Mouse (Mus musculus) lung, embryonic 15.5 days (tissue): ENCODE results near the gene Surf2. TPM values are rescaled to one million over a fixed set of nuclear protein-coding genes. Genes with fewer than 3 reads are reported as not detected.

Experiments
- ATAC-seq: fragments of 200-750 bp; cut with Nextera tagmentation; 2 replicates; pipeline ENCODE4 v1.8.0; 2017; ENCODE audit warnings: moderate number of reproducible peaks, borderline replicate concordance; ENCODE audit not compliant: low FRiP score, low TSS enrichment; ENCODE audit errors: extremely low read depth
- H3K27ac ChIP-seq: fragments of 300-500 bp; sonication (generic); 2 replicates; pipeline ENCODE4 v1.5.1; 2015; ENCODE audit warnings: moderate library complexity, mild to moderate bottlenecking, inconsistent platforms
- H3K27me3 ChIP-seq: fragments of 300-500 bp; sonication (generic); 2 replicates; pipeline ENCODE4 v1.6.1; 2015; ENCODE audit warnings: inconsistent platforms
- H3K36me3 ChIP-seq: fragments of 300-500 bp; sonication (generic); 2 replicates; pipeline ENCODE4 v1.6.1; 2015; ENCODE audit warnings: inconsistent platforms
- H3K4me1 ChIP-seq: fragments of 300-500 bp; sonication (generic); 2 replicates; pipeline ENCODE4 v1.6.1; 2015; ENCODE audit warnings: inconsistent platforms
- H3K4me2 ChIP-seq: fragments of 300-500 bp; sonication (generic); 2 replicates; pipeline ENCODE4 v1.6.1; 2015; ENCODE audit warnings: inconsistent platforms, mild to moderate bottlenecking, moderate library complexity
- H3K4me3 ChIP-seq: fragments of 300-500 bp; sonication (generic); 2 replicates; pipeline ENCODE4 v1.5.1; 2015; ENCODE audit warnings: mild to moderate bottlenecking, inconsistent platforms
- H3K9ac ChIP-seq: fragments of 300-500 bp; sonication (generic); 2 replicates; pipeline ENCODE4 v1.6.1; 2015; ENCODE audit warnings: inconsistent platforms
- H3K9me3 ChIP-seq: fragments of 300-500 bp; sonication (generic); 2 replicates; pipeline ENCODE4 v1.6.1; 2016; ENCODE audit warnings: inconsistent platforms
- WGBS: fragments of 180-500 bp; shearing (Covaris S2); methylation state at CpG from one replicate; pipeline ENCODE4 v1.1.7; 2015; 5-methylcytosine and 5-hydroxymethylcytosine counted together
- polyA plus RNA-seq: library from polyadenylated mRNA; unstranded; fragments of >200 nt; fragmentation: Nextera tagmentation; extraction: Ambion mirVana; gene quantifications from 2 replicates; pipeline ENCODE4 v1.2.1, GENCODE M21; 2015

Surf2 gene
- polyA plus RNA-seq, 1 experiment from 2014 or later, result 38.3 TPM

DNA sequence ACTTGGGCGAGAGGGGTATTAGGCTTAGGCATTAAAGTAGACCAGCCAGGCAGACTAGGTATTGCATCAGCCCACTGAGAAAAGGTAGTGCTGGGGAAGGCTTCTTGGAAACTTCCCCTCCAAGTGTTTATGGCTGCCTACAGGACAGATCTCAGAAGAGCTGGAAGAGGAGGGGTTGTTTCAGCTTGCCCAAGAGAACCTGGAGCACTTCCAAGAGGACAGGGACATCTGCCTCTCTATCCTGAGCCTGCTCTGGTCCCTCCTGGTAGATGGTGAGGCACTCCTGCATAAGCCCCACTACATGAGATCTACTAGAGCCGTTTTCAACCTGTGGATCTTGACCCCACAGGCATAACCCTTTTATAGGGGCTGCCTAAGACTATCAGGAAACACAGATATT, 34.2 kb downstream of the Surf2 start:
- peaks cover 39% of the 10 kb centered on the region for H3K36me3 ChIP-seq
- no peak for ATAC-seq
- H3K4me1 ChIP-seq, result no peaks in the 10 kb centered on the region
- H3K4me2 ChIP-seq, result no peak overlapping the region
- H3K27ac ChIP-seq, result no peak overlapping the region
- H3K9ac ChIP-seq, result no peak overlapping the region
- no peaks in the 10 kb centered on the region for H3K9me3 ChIP-seq
- no peaks in the 10 kb centered on the region for H3K27me3 ChIP-seq
- WGBS, result 79% methylated on average over 2 of the region's 2 CpGs
- no peak overlapping the region for H3K4me3 ChIP-seq

DNA sequence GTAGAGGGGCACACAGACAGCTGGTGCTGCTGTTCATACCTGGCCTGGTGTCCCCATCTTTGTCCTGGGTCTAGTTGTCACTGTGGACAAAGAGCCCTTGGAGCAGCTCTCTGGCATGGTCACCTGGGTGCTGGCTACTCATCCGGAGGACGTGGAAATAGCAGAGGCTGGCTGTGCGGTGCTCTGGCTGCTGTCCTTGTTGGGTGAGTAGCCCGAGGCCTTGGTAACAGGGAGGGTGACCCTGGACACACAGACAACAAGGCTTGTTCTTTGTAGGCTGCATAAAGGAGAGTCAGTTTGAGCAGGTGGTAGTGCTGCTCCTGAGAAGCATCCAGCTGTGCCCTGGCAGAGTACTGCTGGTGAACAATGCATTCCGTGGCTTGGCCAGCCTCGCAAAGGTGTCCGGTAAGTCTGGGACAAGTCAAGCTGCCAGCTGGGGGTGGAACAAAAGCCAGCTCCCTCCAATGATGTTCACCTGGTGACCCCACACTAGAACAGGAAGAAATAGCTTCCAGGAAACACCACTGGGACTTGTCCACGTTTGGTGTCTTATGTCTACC, 35.3 kb downstream of the Surf2 start:
- H3K4me3 ChIP-seq, result no peak overlapping the region
- H3K27ac ChIP-seq, result no peak overlapping the region
- ATAC-seq, result no peak
- H3K4me2 ChIP-seq, result no peak overlapping the region
- H3K27me3 ChIP-seq, result no peaks in the 10 kb centered on the region
- H3K9ac ChIP-seq, result no peak overlapping the region
- WGBS, result 88% methylated on average over 8 of the region's 8 CpGs
- peaks cover 49% of the 10 kb centered on the region for H3K36me3 ChIP-seq
- no peaks in the 10 kb centered on the region for H3K4me1 ChIP-seq
- H3K9me3 ChIP-seq, result no peaks in the 10 kb centered on the region

DNA sequence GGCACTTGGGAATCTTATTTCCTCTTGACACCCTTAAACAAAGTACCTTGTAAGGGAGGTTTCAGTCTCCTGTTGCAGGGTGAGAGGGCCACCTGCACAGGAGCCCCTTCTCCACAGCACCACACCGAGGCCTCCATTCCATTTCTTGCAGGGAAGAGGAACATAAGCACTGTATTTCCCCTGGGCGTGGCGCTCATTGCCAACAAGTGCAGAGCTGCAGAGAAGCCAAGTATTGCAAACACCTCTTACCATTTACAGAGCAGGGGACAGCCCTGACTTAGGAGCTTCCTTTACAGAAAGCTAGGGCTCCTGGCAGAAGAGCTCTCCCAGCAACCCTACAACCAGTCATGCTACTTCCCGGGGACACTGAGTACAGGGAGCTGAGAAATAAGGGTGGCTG, 36.0 kb downstream of the Surf2 start:
- H3K4me1 ChIP-seq, result no peaks in the 10 kb centered on the region
- H3K4me2 ChIP-seq, result no peak overlapping the region
- 91% methylated on average over 4 of the region's 4 CpGs for WGBS
- no peak overlapping the region for H3K9ac ChIP-seq
- H3K27me3 ChIP-seq, result no peaks in the 10 kb centered on the region
- no peak overlapping the region for H3K27ac ChIP-seq
- H3K36me3 ChIP-seq, result peaks cover 57% of the 10 kb centered on the region
- H3K4me3 ChIP-seq, result no peak overlapping the region
- H3K9me3 ChIP-seq, result no peaks in the 10 kb centered on the region
- no peak for ATAC-seq

DNA sequence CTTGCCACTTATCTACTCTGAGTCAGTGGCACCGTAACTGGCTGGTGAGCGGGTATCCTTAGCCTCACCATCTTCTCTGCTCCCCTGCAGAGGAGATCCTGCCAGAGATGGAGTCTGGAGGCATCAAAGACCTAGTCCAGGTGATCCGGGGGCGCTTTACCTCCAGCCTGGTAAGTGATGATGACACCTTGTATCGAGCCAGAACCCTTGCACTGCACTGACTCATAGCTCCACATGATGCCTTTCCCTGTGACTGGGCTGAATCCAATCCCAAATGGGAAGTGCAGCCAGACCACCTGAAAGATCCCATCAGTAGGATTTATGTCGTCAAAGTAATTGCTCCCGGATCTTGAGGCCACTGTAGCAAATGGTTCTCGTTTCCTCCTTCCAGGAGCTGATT, 36.7 kb downstream of the Surf2 start:
- Histone ChIP-seq H3K4me3 (no peak overlapping the region), H3K4me2 (no peak overlapping the region), H3K9me3 (no peaks in the 10 kb centered on the region), H3K4me1 (no peaks in the 10 kb centered on the region), H3K9ac (no peak overlapping the region), H3K27ac (no peak overlapping the region), H3K36me3 (peaks cover 61% of the 10 kb centered on the region), H3K27me3 (no peaks in the 10 kb centered on the region)
- no peak for ATAC-seq
- WGBS, result 90% methylated on average over 8 of the region's 8 CpGs

DNA sequence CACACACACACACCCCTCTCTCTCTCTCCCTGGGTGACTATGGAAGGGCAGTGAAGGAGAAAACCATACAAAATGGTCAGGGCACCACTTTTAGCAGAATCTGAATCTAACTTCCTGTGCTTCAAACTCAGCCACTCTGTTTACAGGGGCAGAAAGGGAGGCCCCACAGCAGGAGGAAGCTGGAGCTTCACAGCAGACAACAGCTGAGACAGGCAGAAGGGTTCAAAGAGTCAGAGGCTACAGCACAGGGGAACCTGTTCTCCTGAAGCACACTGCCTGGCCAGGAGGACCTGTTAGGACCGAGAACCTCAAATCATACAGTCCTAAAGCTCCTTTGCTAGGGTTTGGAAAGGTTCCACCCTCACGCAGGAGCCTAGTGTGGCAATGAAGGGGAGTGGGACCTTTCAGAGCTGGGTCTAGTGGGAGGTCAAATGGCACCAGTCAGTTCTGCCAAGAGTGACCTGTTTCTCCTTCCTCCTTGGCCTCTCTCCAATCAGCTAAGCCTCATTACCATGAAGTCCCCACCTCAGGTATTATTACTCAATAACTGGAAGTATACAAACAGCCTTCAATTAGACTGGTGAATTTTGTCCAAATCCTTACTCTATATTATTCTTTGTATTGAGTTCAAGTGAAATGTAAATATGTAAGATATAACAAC, 38.7 kb downstream of the Surf2 start:
- Histone ChIP-seq H3K27ac (no peak overlapping the region), H3K4me1 (no peaks in the 10 kb centered on the region), H3K4me3 (no peak overlapping the region), H3K36me3 (peaks cover 76% of the 10 kb centered on the region), H3K27me3 (no peaks in the 10 kb centered on the region), H3K9ac (no peak overlapping the region), H3K9me3 (no peaks in the 10 kb centered on the region), H3K4me2 (no peak overlapping the region)
- no peak for ATAC-seq
- 91% methylated on average over 2 of the region's 2 CpGs for WGBS

DNA sequence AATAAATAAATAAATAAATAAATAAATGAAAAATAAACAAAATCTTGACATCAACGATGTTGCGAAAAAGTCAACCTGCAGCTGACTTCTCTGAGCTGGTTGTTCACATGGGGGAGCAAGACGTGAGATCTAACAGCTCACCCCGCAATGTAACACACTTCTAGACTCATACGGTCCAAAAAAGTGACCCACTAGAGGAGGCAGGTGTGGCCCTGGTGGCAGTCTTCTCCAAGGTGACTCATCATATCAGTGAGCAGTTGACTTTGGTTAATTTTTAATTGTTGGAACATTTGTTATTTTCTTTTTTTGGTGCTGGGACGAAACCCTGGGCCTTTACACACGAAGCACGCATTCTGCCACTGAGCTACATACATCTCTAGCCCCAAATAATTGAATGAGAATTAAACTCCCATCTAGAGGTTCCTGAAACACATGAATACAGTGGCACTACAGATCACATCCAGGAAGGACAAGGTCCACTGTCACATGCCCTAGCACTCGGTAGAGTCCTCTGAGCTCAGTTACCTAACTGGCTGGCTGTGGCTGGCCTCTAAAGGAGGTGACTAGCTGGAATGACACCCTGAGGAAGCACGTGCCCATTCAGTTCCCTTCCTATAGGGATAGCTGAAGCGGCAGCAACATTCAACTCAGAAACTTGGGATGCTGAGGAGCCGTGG, 40.8 kb downstream of the Surf2 start:
- H3K27me3 ChIP-seq, result no peaks in the 10 kb centered on the region
- no peak overlapping the region for H3K4me2 ChIP-seq
- no peak overlapping the region for H3K27ac ChIP-seq
- no peak overlapping the region for H3K9ac ChIP-seq
- peaks cover 5% of the 10 kb centered on the region; the same call in 1 of the 2 replicates for H3K4me1 ChIP-seq
- ATAC-seq, result no peak
- H3K4me3 ChIP-seq, result no peak overlapping the region
- no peaks in the 10 kb centered on the region for H3K9me3 ChIP-seq
- WGBS, result 89% methylated on average over 12 of the region's 12 CpGs
- H3K36me3 ChIP-seq, result peaks cover 84% of the 10 kb centered on the region

DNA sequence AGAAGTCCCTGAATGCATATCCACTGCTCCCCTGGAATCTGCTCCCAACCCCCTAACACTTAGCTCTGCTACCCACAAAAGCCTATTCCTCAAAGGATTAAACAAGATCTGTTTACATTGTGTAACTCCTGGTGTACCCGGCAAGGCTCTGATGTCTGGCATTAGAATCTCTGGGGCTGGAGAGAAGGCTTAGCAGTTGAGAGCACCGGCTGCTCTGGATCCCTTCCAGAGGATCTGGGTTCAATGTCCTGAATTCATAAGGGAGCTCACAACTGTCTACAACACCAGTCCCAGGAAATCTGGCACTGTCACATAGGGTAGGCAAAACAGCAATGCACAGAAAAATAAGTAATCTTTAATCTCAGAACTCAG, 41.3 kb downstream of the Surf2 start:
- no peak overlapping the region for H3K9ac ChIP-seq
- peaks cover 86% of the 10 kb centered on the region for H3K36me3 ChIP-seq
- H3K27ac ChIP-seq, result no peak overlapping the region
- no peaks in the 10 kb centered on the region for H3K27me3 ChIP-seq
- ATAC-seq, result no peak
- H3K9me3 ChIP-seq, result no peaks in the 10 kb centered on the region
- 86% methylated on average over 2 of the region's 2 CpGs for WGBS
- no peak overlapping the region for H3K4me2 ChIP-seq
- H3K4me1 ChIP-seq, result peaks cover 9% of the 10 kb centered on the region; the same call in 1 of the 2 replicates
- H3K4me3 ChIP-seq, result no peak overlapping the region

DNA sequence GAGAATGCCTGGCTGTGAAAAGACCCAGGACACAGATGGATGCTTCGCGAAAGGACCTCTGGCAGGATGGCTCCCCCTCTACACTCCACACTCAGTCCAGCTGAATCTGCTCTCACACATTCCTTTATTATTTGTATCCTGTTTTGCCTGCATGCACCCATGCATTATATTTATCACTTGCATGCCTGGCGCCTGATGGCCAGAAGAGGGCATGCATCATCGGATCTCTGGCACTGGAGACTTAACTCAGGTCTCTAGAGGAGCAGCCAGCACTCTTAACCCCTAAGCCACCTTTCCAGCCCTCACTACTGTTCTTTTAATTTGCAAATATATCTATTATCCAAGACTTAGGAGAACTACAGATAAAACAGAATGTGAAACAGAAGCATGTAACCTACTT, 44.6 kb downstream of the Surf2 start:
- Histone ChIP-seq H3K36me3 (peaks cover 56% of the 10 kb centered on the region), H3K9ac (no peak overlapping the region), H3K4me3 (no peak overlapping the region), H3K4me2 (no peak overlapping the region), H3K27ac (no peak overlapping the region), H3K9me3 (no peaks in the 10 kb centered on the region), H3K4me1 (peaks cover 24% of the 10 kb centered on the region), H3K27me3 (no peaks in the 10 kb centered on the region)
- 63% methylated on average over 4 of the region's 4 CpGs for WGBS
- no peak for ATAC-seq

DNA sequence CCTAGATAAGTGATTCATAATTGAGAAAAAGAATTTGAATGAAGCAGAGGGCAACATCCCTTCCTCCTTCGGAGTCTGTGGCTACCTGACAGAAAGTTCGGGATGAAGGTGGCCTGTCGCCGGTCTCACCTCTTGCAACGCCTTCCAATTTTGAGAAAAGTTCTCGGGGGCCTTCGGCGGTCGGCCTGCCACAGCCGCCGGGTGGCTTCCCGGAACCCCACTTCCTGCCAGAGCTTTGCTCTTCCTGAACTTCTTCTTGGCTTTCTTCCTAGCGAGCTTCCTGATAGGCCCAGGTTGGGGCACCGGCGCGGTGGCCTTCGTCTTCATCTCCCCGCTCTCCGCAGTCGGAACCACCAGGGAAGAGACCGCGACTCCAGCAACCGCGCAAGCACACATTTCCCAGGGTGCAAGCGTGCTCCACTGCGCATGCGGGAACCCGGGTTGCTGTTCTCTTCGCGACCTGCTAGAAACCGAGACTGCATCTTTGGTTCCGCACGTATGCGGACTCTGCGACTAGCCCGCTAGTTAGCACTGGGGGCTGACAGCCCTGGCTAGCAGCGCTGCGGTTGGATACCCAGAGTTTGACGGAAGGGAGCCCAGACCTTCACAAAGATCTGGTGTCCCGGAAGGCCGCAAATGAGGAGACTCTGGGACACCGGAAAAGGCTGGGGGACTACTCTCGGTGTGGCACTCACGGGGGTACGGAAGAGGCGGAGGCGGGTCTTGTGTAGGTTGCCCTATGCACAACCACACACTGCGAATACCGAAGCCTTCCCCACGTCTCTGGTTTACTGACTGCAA, 48.0 kb downstream of the Surf2 start, which contains the start of gene Rexo4:
Gene Rexo4, minus strand, starts transcription at position 464 of the 801 bp plus-strand sequence.
- peak; percentile 92 for ATAC-seq
- under 1% methylated on average over 50 of the region's 50 CpGs for WGBS

DNA sequence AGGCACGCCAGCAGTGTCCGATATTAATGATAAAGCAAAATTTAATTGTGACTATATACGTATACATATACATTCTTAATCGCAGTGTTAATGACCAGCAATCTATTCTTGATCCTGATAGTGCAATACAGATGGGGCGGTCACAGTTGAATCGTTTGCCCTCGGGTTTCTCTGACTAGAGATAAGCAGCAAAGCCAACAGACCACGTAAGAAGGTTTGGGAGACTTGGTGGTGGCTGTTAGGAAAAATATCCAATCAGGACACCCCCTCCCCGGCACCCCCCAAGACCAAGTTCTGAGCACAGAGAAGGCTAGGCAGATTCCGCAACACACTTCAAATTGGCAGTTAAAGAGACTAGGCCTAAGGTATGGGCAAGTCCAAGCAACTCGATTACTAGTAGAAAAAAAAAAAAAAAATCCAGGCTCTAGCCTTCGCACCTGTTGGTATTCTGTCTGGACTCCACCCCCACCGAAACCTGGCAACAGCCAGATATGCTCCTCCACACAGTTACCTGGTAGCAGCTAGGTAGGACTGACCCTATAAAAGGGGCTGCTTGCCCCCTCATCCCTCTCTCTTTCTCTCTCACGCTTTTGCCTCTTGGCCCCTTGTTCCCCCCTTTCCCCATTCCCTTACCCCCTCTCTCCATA, 48.7 kb downstream of the Surf2 start:
- H3K9ac ChIP-seq, result peak overlapping the region; percentile 87
- H3K4me3 ChIP-seq, result peak overlapping the region; percentile 85
- peak overlapping the region; percentile 99 for H3K27ac ChIP-seq
- peak overlapping the region; percentile 80 for H3K4me2 ChIP-seq
- H3K9me3 ChIP-seq, result no peaks in the 10 kb centered on the region
- no peaks in the 10 kb centered on the region for H3K27me3 ChIP-seq
- WGBS, result 14% methylated on average over 14 of the region's 14 CpGs
- ATAC-seq, result no peak; the same call in 1 of the 2 replicates
- peaks cover 24% of the 10 kb centered on the region for H3K4me1 ChIP-seq
- peaks cover 19% of the 10 kb centered on the region for H3K36me3 ChIP-seq

More for the DNA sequence above, 48.0 kb downstream of the Surf2 start, which contains the start of gene Rexo4:
- peaks cover 23% of the 10 kb centered on the region for H3K36me3 ChIP-seq
- peak within 1 kb of the TSS; percentile 85 for H3K4me3 ChIP-seq
- H3K9me3 ChIP-seq, result no peaks in the 10 kb centered on the region
- H3K27me3 ChIP-seq, result no peaks in the 10 kb centered on the region
- H3K27ac ChIP-seq, result peak within 1 kb of the TSS; percentile 99
- peak within 1 kb of the TSS; percentile 80 for H3K4me2 ChIP-seq
- H3K9ac ChIP-seq, result peak within 1 kb of the TSS; percentile 87
- H3K4me1 ChIP-seq, result peaks cover 24% of the 10 kb centered on the region

DNA sequence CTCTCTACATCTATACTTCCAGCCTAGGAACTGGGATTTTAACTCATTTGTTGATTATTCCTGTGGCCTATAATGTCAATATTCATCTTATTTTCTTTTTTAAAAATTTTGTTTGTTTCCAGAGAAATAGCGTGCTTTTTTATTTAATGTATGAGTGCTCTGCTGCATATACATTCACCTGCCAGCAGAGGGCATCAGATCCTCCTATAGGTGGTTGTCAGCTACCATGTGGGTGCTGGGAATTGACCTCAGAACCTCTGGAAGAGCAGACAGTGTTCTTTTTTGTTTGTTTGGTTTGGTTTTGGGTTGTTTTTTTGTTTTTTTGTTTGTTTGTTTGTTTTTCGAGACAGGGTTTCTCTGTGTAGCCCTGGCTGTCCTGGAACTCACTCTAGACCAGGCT, 51.1 kb downstream of the Surf2 start:
- H3K9me3 ChIP-seq, result no peaks in the 10 kb centered on the region
- H3K27me3 ChIP-seq, result no peaks in the 10 kb centered on the region
- peaks cover 15% of the 10 kb centered on the region for H3K4me1 ChIP-seq
- no peak overlapping the region for H3K4me2 ChIP-seq
- 69% methylated on average over 2 of the region's 2 CpGs for WGBS
- H3K4me3 ChIP-seq, result no peak overlapping the region
- peaks cover 2% of the 10 kb centered on the region; the same call in 1 of the 2 replicates for H3K36me3 ChIP-seq
- no peak overlapping the region for H3K27ac ChIP-seq
- H3K9ac ChIP-seq, result no peak overlapping the region
- ATAC-seq, result no peak
